Mouse (Mus musculus) megakaryocyte progenitor cell, adult 5-6 weeks (primary cell): ENCODE results near the gene Kif5a. TPM values are rescaled to one million over a fixed set of nuclear protein-coding genes. Genes with fewer than 3 reads are reported as not detected.

Source experiments
- ATAC-seq: replicated peaks from 2 replicates; pipeline ENCODE4 v1.8.0; 2016; ENCODE audit warnings: mild to moderate bottlenecking, moderate TSS enrichment, inconsistent platforms; ENCODE audit not compliant: poor library complexity
- total RNA-seq, 2 experiments: library from RNA; stranded (forward) in 1 of 2; stranded (reverse) in 1 of 2; fragments of 157-497, 149-512 nt in 1 of 2; fragments of 200-1000 nt in 1 of 2; gene quantifications; 2 replicates each; pipeline versions ENCODE4 v1.2.3 to v1.2.4; 2015 to 2017

Gene Kif5a
- total RNA-seq, 2 experiments from 2014 or later, result 0.04 to 0.25 TPM

DNA sequence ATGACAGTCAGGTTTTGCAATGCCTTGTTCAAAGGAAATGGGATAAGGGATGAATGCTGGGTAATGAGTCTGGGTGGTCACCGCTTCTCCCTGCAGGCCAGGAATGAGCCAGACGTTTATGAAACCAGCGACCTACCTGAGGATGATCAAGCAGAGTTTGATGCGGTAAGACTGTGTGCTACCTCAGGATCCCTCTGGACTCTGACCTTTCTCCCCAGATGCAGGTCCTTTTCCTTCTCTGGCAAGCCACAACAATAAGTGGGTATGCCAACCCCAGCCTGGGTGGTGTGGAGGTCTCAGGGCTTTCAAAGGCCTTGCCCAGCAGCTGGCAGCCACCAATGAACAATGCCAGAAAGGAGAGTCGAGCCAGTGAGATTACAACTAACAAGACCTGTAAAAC lies 4.2 kb upstream of the Kif5a start:
- ATAC-seq, result no peak

DNA sequence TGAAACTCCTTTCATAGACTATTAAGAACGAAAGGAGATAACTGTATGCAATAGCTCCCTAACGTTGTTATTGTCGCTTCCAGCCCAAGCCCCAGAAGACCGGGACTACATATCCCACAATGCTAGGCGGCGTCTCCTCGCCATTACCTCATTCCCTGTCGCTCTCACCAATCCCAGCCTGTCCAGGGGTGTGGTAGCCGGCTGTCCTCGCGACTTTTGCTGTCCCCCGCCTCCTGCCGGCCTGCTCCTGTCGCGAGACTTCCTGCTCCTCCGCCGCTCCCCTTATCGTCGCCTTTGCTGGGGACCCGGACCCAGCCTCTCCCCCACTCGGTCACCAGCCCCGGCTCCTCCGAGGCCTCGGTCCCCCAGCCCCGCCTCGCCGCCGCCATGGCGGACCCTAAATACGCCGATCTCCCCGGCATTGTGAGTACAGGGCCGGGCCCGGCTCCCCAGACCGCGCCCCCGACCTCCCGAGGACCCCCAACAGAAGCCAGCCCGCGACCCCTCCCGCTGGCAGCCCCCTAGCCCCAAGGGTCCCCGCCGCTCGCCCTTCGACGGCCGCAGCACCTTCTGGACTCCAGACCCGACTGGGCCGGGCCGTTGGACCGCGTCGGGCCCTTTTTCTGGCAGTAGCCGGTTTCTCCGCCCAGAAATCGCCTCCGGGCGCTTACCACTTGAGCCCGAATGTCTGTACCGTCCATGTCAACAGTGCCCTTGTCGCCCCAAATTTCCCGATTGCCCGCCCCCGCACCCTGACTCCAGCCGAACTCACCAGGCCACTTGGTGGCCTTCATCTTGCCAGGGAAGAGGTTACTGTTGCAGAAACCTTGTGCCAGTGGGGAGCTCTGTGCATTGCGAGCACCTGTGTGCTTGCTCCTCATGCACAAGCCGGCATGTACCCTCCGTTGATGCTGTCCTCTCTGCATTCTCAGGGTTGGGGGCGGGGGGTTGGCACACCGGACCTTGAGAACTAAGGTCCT lies 3.3 kb upstream of the Kif5a start, which contains the start of gene Dctn2:
Gene Dctn2, plus strand, starts transcription at position 257 of the 980 bp plus-strand sequence.
- ATAC-seq, result peak; percentile 96

DNA sequence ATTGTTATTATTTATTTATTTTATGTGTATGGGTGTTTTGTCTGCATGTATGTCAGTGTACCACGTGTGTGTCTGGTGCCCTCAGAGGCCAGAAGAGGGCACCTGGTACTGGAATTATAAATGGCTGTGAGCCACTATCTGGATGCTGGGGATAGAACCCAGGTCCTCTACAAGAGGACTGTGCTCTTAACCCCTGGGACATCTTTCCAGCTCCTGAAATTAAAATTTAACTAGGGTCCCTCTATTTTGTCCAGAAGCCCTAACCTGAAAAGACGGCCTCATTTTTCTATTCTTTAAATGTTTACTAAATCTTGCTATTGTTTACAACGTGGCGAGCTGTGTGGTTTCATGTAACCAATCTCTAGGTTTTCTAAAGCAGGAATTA lies 2.6 kb upstream of the Kif5a start:
- peak; percentile 45 for ATAC-seq

DNA sequence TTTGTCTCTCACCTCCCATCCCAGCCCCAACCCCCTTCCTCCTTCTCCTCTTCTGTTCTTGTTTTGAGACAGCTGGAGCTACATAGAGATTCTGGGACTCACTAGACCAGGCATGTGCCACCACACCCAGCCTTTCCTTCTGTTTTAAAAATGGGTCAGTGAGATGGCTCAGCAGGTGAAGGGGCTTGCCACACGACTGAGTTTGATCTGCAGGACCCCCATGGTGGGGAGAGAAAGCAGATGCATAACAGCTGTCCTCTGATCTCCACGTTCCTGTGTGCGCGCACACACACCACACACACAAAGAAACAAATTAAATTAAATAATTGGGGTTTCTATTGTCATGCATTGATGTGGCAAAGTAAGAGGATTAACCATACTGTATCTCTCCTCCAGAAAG lies 1.8 kb upstream of the Kif5a start:
- ATAC-seq, result no peak

DNA sequence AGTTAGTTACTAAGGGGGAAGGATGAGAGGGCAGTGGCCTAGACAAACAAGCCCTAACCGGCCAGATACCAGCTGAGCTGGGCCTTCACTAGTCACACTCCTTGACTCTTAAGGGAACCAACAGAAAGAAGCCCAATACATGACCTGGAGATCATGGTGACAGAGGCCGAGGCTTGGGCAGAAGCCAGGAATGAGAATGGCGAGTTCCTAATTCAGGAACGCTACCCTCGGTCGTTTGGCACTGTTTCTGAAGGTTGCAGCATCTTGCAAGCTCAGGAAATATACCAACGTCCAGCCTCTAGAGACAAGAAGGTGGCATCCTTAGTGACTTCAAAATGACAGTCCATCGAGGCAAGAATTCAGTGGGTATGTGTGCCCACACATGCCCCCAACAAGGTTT lies 1.2 kb upstream of the Kif5a start:
- no peak for ATAC-seq

DNA sequence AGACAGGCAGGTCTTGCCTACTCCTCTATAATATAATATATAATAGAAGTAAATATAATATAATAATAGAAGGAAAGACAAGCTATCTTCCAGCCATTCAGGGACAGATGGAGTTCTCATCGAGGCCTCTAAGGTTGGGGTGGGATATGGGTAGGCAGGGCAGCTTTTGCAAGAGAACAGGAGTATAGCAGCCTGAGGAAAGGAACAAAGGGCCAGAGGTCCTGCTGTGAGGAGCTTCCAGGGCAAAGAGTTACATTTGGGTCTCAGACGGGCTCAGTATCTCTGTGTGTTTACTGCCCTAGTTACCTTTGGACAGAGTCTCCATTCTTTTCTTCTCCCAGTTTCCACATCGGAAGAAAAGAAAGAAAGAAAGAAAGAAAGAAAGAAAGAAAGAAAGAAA lies 483 bp upstream of the Kif5a start:
- no peak for ATAC-seq

DNA sequence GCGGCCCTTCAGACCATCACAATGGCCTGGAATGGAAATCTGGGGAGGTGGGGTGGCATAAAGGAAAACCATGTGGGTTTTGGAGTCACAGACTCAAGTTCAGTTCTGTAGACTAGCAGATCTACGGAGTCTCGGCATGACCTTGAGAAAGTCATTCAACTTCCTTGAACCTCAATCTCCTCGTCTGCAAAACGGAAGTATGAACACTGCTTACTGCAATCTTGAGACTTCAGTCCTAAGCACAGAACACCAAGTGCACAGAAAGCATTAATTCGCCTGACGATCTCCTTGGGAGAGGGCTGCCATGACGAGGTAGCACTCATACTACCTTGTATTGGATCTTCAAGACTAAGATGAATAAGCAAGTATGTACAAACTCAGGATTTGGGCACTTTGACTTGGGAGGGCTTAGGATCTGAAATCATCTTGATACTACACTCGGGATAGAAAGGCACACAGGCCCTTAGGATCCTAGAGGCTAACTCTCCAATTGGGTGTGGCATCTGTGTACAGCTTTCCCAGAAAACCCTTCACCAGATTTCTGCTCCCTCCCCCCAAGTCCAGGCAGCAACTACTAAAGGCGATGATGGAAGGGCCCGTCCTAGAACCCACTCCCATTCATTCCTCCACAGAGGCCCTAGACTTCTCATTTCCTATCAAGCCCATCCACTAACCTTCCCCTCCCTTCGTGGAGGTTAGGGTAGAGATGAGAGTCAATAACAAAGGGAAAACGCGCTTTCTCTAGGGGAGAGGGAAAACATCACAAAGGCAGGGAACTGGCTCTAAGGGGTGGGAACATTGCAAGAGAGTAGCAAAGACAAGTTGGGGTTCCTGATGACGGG lies 1.2 kb downstream of the Kif5a start:
- ATAC-seq, result no peak

DNA sequence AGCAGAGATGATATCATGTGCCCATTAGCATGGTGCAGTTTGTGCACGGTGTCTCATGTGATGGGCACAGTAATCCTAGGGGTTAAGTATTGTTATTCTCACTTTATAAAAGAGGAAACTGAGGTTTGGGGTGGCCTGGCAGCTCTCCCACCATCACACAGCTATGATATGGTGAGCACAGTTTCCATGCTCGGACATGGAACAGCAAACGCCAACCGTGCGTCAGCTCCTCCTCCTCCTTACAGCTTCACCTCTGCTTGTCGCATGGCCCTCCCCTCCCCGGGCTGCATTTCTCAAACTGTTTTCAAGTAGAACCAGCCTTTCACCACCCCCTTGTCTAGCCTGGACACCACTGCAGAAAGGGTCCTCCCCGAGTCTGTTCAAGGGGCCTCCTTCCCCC lies 4.7 kb downstream of the Kif5a start:
- peak; percentile 30 for ATAC-seq

DNA sequence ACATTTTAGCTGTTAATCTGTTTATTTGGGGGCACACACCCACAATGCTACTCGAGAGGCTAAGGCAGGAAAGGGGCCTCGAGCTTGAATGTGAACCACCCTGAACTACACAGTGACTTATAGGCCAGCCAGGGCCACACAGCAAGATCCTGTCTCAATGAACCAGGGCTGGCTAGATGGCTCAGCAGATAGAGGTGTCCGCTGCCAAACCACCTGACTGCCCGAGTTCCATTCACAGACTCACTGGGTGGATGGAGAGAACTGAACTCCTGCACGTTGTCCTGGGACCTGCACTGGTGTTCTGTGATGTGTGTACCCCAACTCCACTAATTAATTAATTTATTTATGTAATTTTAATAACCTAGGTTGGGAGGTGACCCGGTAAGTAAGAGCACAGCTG lies 5.4 kb downstream of the Kif5a start:
- no peak for ATAC-seq

DNA sequence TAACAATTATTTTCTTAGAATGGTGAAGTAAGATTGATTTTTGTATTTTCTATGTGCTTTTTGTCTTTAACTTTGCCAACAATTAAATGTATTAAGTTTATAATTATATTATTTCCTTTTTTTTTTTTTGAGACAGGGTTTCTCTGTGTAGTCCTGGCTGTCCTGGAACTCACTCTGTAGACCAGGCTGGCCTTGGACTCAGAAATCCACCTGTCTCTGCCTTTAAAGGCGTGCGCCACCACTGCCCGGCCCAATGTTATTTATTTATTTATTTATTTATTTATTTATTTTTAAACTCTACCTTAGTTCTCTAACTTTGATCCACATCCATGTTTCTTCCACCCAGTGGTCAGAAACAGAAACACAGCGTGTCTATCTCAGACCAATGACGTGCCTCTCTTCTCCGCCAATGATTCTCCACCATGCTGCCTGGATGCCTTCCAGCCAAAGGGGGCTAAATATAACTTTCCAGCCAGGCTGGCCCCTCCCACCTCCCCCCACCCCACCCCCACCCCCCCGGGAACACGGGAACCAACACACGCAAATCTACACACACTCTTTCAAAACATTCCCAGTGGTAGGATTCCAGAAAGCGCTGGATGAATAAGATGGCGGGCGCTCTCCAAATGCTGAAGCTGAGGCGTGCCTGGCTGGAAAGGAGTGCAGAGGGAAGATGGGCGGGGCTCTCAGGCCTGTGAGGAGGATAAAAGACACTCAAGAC lies 7.4 kb downstream of the Kif5a start:
- ATAC-seq, result peak; percentile 70

DNA sequence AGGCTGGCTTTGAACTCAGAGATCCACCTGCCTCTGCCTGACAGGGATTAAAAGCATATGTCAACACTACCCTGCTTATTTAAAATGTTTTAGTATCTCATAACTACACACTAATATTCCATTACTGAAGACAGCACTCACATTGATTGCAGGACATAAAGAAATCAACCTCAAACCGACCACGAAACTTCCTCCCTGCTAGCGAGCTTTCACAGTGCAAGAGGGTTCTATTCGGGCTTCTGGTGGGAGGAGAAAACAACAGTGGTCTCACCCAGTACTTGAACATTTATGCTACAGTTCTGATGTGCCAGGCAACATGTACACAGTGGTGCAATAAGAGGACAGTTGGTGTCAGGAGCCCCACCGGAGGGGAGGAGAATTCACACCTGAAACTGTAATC lies 12.3 kb downstream of the Kif5a start:
- peak; percentile 52 for ATAC-seq

DNA sequence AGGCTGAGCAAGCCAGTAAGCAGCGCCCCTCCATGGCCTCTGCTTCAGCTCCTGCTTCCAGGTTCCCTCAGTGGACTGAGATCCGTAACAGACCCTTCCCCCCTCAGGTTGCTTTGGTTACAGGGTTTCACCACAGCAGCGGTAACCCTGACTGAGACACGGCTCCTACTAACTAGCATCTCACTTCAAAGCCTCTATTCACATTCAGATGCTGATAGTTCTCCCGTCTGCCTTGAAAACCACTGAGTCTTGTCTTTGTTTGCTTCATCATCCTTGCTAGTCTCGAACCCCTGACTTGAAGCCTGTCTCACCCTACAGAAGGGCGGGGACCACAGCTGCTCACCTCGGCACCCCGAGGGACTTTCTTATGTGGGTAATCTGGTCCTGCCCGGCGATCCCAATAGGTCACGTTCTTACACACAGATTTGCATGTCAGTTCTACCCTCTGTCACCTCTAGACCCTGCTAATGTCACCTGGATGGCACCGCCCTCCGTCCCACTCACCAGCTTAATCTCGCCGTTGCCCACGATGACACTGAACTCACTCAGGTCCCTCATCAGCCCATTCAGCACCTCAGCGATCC lies 24.8 kb downstream of the Kif5a start:
- ATAC-seq, result no peak

DNA sequence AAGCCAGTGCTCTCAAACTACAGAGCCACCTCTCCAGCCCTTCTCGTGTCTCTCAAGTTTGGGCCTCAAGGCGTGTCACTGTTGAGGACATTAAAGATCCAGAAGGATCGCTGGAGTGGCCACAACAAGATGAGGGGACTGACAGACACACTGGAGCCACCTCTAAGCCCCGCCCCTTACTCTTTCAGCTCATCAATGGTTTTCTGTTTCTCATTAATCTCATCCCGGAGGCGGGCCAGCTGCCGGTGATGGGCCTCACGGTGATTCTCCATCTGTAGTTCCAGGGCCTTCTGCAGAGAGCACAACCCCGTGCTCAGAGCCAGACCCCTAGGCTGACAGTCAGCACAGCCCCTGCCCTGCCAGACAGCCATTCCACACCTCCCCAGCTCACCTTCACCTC lies 26.6 kb downstream of the Kif5a start:
- ATAC-seq, result no peak

DNA sequence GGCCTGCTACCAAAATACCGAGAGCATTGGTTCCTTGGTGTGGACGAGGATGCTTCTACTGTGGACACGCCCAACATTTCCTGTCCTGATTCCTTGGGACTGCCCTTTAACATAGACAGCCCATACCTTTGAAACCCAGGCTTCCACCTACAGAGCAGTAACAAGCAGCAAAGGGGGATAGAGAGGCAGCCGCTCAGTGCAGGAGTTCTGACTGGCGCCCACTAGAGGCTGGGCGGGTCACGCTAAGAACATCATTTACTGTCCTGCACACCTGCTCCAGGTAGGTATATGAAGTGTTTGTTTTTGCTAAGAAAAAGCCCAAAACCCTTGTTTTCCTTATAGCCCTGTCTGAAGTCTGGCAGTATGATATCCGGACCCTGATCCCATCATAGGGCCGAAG lies 30.0 kb downstream of the Kif5a start:
- ATAC-seq, result no peak

DNA sequence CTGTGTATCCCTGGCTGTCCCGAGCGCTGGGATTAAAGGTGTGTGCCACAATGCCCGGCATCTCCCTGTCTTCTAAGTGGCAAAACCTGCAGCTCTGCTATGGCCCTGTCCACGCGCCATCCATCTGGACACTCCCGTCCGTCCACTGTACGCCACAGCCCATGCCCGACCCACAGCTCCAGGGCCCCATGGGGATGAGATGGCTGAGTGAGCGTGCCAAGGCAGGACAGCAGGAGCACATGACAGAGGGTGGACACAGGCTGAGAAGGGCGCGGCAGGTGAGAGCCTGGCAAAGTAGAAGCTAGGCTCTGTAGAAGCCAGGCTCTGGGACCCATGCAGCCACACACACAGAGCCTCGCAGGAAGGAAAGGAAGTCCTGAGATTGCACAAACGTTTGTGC lies 31.4 kb downstream of the Kif5a start:
- no peak for ATAC-seq

DNA sequence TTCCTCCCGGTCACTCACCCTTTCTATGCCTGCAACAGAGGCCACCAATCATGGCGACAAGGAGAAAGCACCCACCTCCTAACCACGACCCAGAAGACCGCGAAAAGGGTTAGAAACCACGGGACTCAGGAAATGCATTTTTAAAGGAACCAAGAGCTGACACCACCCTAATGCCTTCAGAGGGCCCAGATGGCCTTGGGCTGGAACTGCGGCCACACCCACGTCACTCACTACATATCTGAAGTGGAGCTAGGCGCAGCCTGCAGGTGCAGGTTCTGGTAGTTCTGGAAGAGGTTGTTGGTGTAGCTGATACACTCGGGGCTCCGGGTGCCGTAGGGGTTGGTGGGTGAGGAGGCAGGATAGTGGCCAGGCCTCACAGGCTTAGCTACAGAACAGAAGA lies 32.5 kb downstream of the Kif5a start:
- peak; percentile 44 for ATAC-seq

DNA sequence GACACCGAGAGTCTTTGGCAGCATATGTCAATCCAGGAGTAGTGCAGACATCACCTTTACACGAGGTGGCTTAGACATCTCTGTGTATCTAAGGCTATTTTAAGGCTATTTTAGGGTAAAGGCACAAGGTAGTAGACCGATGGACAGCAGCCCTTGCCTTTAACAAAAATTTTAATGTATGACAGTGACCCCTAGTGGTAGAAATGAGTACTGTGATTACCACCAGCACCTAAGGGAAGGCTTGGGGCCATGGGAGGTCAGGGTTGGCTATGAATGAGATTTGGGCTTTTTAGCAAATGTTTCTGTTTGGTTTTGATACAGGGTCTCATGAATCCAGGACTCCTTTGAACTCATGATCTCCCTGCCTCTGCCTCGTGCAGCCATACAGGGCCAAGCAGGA lies 34.3 kb downstream of the Kif5a start:
- peak; percentile 51 for ATAC-seq

DNA sequence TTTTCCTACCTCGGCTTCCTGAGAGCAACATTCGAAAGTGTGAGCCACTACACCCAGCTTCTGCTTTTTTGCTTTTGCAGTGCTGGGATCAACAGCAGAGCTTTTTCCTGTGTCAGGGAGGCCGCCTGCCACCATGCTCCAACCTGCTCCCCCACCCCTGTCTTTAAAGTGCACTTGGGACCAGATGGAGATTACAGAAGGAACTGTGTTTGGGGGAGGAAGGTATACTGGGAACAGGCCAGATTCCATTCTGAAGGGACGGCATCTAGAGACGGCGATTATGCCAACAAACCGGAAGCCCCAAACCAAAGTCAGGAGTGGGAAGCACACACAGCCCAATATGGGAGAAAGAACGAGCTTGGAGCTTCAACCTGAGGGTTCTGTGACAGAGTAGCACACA lies 36.0 kb downstream of the Kif5a start:
- peak; percentile 36 for ATAC-seq

DNA sequence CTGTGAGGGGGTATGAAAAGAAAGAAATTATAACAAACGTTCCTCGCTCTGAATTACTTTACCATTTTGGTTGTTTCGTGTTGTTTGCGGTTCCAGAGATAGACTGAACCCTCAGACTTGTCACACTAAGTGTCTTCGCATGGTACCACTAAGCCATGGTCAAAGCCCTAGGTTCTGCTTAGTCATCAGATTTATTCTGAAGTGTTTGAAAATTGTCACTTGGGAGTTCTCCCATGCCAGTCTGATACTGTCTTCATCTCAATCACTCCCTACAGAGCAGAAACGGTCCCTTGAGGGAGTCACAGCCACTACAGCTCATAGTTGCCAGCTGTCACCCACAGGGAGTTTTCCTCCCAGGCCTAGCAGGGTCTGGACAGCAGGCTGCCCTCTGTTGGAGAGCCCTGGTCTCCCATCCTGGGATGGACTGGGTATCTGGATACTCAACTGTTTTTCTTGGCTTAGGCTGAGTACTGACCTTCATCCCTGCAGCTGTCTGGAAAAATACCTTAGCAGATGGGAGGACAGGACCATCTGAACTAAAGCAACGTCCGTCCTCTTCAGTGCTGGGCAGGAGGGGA lies 36.7 kb downstream of the Kif5a start:
- no peak; the same call in 1 of the 2 replicates for ATAC-seq

DNA sequence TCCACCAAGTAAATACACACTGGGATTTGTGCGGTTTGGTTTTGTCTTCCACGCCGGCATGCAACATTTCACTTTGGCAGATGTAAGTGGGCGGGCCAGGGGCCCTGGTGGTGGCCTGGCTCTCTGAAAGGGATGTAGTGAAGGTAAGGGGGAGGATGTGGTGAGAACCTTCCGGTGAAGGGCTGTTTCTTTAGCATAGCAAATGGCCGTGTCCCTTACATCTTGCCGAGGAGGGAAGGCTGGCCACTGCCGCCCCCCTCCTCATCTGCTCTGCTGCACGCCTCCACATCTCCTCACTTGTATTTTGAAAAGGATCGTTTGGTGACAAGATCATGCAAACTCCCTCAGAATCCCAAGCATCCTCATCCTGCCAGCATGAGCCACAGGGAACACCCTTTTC lies 37.4 kb downstream of the Kif5a start:
- peak; percentile 42 for ATAC-seq
